Mouse (Mus musculus): ENCODE measurements at regions not wholly inside any gene's neighbourhood (a gene's known extent, or its start where the extent isn't known, plus 50 kb on each side); places are given as distances from the start of the nearest gene placed in this dataset.
A peak's percentile ranks its signal among the peaks of the same experiment; 100 is the strongest.

DNA sequence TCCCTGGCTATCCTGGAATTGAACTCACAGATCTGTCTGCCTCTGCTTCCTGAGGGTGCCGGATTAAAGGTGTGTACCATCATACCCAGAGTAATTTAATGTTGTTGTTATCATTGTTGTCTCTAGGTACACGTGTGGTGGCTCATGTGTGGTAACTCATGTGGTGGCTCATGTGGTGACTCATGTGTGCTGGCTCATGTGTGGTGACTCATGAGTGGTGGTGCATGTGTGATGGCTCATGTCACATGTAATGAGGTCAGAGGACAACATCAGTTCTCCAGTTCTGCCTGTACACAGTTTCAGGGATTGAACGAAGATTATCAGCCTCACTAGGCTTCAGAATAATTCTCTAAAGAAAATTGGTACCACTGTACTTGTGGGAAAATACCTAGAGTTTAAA, 80.2 kb downstream of the Zfp36l2 start:
- DNase-seq: no peak

DNA sequence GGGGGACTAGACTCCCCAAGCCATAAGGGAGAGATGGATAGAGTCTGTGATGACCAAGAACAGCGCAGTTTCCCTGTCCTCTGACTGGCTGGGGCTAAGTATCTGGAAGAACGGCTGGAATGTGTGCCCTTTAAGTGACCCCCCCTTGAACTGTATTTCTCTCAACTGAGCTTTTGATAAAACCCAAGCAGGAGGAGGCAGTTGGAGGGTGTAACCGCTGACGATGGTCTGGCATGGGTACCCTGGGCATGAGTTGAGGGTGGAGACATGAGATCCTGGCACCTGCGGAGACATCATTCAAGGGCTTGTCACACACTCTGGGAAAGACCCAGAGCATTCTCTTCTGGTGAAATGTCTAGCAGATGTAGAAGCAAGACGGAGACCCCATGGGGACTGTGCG, 83.5 kb downstream of the Zfp36l2 start:
- no peak for DNase-seq

DNA sequence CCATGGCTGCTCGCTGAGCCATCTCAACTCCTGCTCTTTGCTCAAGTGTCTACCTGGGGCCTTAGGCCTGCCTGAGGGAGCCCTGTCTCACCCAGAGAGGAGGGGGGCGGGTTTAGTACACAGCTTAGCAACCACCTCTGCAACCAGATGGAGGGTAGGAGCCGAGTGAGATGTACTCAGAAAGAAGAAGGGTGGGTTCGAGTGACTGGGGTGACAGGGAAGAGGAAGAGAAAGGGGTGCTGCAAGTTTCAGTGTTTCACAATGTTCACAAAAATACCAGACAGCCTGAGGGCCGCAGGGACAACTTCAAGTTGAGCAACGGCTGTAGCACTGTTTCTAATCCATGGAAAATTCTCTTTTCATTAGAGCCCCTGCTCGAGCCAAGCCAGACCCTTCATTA, 84.4 kb downstream of the Zfp36l2 start:
- DNase-seq: no peak

DNA sequence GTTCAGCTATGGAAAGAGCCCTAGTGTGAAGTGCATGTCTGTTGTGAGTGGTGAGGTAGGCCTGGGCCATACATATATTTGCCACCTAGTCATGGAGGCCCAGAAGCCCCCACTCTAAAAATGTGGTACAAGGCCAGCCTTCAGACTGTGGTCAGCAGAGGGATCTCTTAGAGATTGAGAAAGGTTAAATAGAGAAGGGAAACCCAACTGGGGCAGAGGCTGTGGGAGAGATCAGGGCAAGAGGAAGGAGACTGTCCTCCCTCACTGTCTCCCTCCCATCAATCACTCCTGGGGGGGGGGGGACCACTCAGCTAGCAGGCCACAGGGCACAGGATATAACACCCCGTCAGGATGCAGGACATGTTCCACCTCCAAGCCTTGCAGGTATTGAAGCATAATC, 86.1 kb downstream of the Zfp36l2 start:
- no peak for DNase-seq

DNA sequence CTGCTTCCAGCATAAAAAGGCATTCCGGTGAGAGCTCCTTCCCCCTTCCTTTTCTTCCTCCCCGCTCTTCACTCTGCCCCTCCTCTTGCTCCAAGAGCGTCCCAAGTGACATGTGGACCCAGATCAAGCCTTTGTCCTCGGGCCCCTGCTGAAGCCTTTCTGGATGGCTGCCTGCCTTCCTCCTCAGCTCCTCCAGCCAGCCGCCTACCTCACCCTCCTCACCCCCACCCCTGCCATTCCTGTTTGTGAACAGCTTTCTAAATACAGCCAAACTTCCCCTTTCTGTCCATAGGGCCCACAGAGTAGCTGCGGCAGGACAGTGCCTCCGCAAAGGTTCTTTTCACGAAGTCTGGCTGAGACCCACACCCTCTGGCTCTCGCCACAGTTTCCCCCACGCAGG, 87.2 kb downstream of the Zfp36l2 start:
- DNase-seq: no peak

DNA sequence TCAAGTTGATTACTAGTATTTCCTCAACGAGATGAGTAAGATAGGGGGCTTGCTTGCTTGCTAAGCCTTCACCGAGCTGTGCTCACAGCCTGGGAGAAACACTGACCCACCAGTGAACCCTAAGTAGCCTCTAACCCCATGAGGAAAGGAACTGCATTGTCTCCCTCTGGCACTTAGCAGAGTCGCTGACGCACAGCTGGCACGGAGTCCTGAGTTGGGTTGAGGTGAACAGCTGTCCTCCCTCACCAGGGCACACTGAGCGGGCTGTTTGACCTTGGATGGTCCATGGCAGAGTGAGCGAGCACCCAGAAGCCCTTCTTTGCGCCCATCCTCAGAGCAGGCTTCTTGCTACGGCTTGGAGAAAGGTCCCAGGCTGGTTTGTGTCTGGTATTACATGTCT, 88.0 kb downstream of the Zfp36l2 start:
- no peak for DNase-seq

DNA sequence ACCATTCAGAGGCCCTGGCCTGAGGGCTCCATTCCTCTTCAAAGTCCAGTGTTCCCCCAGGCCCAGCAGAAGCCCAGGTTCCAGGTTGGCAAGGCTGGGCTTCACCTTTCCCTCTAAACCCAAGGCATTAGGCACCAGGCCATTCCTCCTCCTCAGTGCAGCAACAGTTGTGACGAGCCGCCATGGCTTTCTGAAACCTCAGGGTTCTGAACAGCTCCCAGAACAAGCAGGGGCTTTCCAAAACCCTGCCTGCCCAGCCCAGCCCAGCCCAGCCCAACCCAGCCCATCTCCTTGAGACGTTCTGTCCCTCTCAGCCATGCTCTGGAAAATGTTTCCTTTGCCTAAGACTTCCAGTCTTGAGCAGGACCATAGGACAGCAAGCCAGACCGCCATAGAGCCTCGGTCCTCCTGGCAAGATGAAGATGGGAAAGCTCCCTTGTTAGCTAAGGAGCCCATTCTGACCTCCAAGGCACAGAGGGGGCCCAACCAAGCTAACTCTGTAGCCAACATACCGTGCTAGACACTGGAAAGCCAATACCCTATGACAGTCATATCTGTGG, 89.8 kb downstream of the Zfp36l2 start:
- no peak for DNase-seq

DNA sequence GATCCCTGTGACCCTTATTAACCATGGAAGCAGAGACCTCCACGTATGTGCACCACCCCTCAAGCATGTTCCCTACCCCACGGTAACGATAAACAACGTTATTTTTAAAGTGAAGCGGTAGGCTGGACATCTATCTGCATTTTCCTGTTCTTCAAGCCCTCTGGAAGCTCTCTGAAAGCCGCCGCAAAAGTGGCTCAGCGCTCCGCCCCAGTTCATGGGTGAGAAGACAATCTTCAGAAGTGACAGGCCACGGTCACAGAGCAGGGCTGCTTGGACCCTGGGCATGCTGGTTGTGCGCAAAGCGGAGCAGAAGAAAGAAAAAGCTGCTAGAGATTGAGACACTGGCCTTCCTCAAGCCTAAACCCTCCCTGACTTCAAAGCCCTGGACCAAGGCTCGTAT, 90.5 kb downstream of the Zfp36l2 start:
- no peak for DNase-seq

DNA sequence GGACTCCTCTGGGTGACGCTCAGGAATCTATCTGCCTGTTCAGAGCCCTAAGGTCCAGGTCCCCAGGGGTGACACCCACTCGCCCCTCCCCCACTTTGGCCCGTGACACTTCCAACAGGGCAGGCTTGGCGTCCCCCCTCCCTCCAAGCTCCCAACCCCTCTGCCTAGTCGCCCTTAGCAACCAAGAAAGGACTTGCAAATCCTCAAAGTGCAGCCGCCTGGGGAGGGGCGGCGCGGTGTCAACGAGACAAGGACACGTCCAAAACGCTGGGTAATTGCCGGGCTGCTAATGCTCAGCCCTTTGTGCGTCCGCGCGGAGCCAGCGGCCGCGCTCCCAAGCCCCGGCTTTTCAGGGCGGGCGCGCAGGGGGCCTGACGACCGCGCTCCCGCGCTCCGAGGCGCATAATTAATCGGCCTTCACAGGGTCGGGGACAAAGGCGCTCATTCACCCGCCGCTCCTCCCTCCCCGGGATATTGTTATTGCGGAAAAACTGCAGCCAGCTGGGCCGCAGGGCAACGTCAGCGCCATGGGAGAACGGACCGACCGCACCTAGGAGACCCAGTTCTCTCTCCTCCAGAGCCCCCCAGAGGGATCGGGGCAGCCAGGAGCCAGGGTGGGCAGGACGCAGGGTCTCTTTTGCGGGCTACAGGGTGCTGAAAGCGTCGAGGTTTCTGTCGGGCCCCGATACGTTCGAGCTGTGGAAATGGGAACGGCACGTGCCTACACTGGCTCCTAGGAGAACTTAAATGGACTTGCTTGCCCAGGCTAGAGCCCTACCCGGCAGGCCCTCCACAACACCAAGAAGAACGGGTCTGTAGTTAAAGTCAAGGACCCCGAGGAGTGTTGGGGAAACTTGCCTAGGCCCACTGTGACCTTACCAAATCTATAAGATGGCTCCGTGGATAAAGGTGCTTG, 91.1 kb downstream of the Zfp36l2 start:
- peak; percentile 95 for DNase-seq

DNA sequence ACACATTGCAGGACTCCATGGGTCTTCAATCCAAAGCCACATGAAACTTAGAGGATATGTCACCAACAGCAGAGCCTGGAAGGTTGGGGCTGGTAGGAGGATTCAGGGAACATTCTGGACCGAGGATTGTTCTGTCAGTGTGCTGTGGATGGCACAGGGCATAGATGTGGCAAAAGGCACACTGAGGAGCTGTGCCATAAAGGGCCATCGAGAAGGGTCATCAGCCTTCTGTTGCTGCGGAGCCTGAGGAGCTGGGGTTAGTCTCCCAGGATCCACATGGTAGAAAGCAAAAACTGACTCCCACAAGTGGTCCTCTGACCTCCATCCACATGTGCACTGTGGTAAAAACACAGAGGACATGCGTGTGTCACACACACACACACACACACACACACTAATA, 91.9 kb downstream of the Zfp36l2 start:
- DNase-seq: peak; percentile 44

DNA sequence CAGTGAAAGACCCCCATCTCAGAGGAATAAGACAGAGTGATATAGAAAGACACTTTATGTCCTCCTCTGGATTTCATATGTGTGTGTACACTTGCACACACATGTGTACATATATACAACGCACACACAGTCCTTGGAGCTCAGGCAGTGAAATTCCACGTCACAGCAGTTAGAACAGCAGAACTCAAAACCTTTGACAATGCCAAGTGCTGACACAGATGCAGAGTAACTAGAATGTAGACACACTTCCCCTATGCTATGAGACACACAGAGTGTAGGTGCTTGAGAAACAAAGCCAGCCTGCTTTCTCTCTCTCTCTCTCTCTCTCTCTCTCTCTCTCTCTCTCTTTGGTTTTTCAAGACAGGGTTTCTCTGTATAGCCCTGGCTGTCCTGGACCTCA, 92.7 kb downstream of the Zfp36l2 start:
- no peak for DNase-seq

DNA sequence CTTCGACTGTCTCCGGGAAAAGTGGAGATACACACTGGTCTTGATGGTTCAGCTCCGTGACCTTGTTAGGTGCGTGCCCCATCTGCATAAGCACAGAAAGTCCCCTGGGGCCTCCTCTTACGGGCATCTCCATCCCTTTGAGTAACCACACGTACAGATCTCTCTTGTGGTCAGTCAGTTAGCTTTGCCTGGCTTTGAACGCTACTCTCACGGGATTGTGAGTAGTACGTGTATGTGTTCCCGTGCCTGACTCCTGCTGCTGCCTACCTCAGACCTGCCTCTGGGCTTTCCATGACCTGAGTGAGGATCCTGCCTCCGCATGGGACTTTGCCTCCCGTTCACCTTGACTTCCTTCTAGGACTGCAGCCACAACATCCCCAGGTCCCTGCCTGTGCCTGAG, 101.4 kb downstream of the Zfp36l2 start:
- DNase-seq: no peak

DNA sequence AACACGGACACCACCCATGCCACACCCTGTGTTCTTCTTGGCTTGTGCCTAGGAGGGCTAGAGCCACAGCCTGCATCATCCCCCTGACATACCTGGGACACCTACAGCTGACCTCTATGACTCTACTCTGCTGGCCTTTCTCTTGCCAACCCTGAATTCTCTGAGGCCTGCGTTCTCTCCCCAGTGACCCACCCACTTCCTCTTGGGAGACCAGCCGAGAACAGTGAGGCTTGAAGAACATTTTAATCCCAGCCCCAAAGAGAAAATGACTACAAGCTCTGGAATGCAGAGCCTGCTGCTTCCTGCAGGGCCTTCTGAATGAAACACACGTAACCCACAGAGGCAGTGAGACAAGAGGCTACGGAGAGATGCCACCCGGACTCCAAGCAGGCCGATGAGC, 102.0 kb downstream of the Zfp36l2 start:
- DNase-seq: no peak

DNA sequence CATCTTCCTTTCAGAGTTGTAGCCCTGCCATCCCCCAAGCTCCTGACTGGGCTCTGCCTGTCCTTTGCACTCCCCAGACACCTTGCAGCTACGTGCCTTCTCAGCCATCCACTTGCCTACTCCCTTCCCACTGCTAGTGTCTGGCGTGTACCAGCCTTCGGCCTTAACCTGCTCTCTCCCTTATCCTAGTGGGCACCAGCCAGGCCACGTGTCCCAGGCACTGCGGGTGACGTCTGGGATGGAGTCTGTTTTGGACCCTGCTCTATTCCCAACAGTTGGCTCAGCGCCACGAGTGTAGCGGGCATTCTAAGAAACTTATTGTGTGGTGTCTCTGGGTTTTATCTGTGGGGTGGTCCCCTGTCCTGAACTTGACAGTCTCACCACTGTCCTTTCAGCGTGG, 102.5 kb downstream of the Zfp36l2 start:
- no peak for DNase-seq

DNA sequence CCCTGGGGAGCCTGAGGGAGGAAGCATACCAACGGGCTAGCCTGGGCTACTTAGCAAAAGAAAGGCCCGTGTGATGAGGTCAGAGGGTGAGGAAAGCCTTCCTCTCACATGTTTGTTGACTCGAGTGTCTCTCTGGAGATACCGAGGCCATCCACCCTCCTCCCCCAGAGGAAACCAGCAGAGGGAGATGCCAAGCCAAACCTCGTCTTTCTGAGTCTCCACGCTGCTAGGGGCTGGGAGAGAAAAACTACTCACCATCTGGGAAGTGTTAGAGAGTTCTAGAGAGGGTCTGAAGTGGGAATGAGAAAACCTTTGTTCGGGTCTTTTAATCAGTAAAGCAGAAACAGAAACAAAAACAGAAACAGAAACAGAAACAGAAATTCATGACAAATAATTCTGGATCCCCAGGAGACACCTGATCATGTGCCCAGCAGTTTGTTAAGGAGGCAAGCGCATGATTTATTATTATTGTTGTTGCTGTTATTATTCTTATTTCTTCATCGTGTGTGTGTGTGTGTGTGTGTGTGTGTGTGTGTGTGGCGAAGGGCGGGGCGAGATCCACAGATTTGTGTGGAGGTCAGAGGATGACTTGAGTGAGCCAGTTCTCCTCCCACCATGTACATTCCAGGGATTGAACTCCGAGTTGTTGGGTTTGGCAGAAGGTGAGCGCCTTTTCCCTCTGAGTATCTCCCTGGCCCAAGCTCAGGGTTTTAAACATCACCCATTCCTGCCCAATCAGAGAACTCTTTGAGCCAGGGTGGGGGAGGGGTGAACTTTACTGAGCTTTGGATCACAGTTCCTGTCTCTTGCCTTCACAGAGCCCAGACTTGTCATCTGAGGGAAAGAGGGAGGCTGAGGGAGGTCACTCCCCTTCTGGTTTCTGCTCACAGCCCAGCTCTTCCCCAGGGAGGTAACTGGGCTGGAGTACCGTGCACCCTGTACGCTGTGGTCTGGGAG, 104.2 kb downstream of the Zfp36l2 start:
- peak; percentile 53 for DNase-seq

DNA sequence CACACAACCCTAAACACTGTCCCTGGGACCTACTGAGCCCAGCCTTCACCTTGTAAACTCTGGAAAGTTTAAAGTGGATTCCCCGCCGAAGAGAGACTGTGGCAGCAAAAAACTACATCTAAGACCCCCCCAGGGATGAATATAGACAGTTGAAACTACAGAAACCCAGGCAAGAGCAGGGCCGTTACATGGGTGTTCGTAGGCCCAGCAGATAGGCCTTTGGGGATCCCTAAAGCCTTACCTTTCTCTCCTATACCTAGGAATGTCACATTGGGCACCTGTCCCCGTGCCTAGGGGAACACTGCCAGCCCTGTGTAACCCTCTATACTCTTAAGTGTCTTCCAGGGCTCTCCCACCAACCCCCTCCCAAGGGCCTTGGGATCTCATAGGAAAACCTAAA, 105.2 kb downstream of the Zfp36l2 start:
- no peak for DNase-seq

DNA sequence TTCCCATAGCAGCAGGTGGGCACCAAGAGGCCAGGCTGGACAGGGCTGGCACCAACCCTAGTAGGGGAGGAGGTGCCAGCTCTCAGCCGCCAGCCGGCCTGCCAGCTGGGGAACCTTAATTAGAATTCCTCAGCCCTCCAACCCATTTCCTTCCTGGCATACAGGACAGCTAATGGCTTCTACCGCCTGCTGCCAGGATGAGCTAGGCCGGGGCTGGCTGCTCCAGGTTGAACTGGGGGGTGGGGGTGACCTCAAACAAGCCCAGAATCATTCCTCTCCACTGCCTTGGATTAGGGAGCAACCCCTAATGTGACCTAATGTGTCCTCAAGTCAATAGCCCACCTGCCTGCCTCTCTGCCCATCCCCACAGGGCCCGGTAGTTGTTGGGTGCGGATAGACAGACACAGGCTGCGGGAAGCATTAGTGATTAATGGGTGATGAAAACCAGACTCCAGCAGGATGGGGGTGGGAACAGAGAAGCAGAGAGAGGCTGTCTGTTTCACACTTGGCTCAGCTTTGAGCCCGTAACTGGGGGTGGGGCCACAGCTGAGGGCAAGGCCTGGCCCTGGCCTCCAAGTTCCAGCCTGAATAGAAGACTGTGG, 105.9 kb downstream of the Zfp36l2 start:
- DNase-seq: peak; percentile 68

DNA sequence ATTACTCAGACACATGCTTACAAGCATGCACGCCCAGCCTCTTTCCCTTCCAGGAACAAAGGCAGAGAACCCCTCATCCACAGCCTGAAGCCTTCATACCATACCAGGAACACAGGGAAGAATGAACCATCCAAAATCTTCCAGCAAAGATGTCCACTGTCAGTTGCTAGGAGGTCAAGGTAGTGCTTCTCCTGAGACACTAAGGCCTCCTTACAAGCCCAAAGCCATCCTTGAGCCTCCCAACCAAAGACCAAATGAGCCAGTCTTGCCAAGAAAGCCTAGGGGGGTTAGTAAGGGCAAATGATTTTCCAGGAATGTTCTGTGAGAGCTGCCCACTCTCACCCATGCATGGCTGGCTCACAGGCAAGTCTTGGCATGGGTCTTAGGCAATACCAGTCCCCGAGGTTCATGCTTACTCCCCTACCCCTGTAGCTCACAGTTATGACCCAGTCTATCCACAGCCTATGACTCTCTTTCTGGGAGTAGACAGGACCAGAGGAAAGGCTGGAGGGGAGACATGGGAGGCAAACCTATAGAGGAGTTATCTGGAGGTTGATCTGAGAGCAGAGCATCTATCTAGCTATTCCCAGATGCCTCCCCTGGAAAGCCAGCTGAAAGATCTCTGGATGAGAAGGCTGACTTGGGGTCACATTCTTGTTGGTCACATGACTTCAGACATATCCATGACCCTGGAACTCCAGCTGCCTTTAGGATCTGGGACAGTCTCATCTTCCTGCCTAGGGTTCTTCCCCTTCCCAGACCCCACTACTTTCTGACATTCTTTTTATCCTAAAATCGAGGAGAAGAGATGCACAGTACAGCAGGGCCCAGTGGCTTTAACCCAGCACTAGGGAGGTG, 112.4 kb downstream of the Zfp36l2 start:
- DNase-seq: no peak

DNA sequence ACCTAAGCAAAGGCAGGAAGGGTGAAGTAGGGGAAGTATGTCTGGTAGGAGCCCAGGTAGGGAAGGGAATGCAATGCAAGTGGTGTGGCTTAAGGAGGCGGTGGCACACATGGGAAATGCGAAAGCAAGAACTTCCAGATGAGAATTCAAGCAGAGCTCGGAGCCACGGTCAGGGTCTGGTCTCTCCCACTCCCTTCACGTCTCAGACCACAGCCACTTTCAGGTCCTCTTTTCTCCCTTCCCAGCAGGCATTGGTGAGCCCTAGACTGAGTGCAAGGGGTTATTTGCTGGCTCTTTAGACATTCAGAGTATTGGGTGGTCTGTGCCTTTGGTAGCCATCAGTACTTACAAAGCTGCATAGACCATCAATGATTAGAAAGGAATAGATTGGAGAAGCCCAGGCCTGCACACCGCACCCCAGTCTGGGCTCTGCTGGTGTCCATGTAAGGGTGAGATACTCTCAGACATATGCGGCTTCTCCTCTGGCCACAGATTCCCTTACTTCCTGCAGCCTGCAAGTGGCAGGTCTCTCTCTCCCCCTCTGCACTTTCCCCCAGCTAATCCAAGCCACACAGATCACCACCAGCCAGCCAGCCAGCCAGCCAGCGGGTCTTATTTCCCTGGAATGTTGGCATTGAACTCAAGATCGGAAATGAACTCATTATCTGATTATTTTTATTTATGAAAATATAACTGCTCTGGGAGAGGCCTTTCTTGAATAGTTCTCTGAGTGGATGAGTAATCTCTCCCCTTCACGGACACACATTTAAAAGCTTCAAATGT, 113.6 kb downstream of the Zfp36l2 start:
- DNase-seq: no peak

DNA sequence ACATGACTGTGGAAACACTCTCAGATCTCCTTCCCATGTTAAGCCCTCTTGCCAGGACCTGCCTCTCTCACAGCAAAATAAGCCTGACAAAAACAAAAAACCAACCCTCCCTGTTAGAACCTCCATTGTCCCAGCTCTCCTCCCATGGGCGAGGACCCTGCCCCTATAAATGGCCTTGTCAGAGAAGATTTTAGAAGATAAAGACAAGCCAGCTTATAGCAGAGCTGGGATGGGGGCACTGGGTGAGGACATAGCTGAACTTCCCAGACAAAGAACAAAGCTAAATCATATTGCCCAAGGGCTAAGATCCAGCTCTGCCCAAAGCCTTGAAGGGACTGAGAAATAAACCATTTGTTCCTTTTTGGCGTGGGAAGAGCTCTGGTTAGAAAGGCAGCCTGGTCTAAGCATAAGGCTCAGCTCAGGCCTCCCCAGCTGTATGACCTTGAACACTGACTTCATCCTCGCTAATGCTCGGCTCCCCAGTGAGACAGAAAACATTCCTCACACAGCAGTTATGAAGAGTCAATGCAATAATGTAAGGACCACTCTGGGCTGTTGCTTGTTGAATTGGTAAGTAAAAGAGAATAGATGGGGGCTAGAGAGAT, 115.2 kb downstream of the Zfp36l2 start:
- no peak for DNase-seq

DNA sequence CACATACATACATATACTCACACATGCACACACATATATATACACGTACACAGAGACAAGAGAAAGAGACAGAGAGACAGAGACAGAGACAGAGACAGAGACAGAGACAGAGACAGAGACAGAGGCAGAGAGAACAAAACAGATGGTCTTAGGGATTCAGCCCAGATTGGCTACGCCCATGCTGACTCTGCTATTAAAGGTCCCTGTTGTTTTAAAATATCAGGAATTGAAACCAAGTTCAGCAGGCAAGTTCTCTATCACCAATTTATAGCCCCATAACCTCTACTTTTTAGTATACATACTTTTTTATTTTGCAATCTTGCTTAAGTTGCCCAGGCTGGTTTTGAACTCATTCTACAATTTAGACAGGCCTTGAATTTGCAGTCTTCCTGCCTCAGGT, 115.9 kb downstream of the Zfp36l2 start:
- DNase-seq: no peak

All from embryo, embryonic 11 days (tissue).